Mouse (Mus musculus) kidney, adult 2 months (tissue): ENCODE data around the gene Bpifa6.
A peak's percentile ranks its signal among the peaks of the same experiment; 100 is the strongest.

Experiments used
- CTCF ChIP-seq: fragments of 200-500 bp; conservative IDR thresholded peaks from 2 replicates; pipeline ENCODE4 v1.5.1; 2011; ENCODE audit warnings: low read depth, mild to moderate bottlenecking, control low read depth, low read length, moderate library complexity, mixed read lengths; ENCODE audit not compliant: insufficient read depth, insufficient read length
- POLR2A ChIP-seq: fragments of 200-500 bp; IDR thresholded peaks from one replicate; pipeline ENCODE4 v1.6.1; 2011; ENCODE audit warnings: low read depth, low read length, control low read depth

DNA sequence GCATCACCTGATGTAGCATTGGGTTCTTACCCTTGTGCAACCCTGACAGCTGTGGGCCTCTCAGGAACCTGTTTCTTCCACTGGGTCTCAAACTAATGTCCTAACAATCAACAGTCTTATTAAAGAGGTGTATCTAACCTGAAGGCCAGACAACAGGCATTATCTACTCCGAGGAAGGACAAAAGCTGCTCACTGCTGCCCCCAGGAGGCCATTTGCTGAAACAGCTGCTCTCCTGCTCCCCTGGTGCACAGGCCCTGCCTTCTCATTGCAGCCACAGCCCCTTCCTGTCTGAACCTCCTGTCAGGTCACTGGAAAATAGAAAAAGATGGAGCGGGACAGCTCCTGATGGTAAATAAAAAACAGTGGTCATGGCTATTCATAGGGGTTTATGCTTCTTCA, 64.2 kb downstream of the Bpifa6 start:
- TF ChIP-seq CTCF (peak; percentile 68), POLR2A (no peak)
